Mouse (Mus musculus) liver, embryonic 14.5 days (tissue): ENCODE measurements around the gene Canx.

Source experiments
- CTCF ChIP-seq: IDR thresholded peaks from 2 replicates; pipeline ENCODE4 v1.5.1; 2016; ENCODE audit warnings: antibody characterized with exemption, low read depth, control low read depth
- EP300 ChIP-seq: IDR thresholded peaks from 2 replicates; pipeline ENCODE4 v1.6.1; 2016; ENCODE audit warnings: antibody characterized with exemption, low read depth

- TF ChIP-seq CTCF: no peak
- TF ChIP-seq EP300: no peak
These were observed 34.8 kb downstream of the Canx start for GRCm38 (mm10) chr11:50290486-50291225.
